Mouse (Mus musculus) lung, adult 2 months (tissue): ENCODE data around the gene Hs6st2.

Experiments used
- CTCF ChIP-seq: fragments of 200-500 bp; IDR thresholded peaks from 2 replicates; pipeline ENCODE4 v1.5.1; 2011; ENCODE audit warnings: mild to moderate bottlenecking, low read length, control low read depth; ENCODE audit not compliant: insufficient read depth
- POLR2A ChIP-seq: fragments of 200-500 bp; IDR thresholded peaks from 2 replicates; pipeline ENCODE4 v1.6.1; 2011; ENCODE audit warnings: low read depth, mild to moderate bottlenecking, control low read depth, low read length, borderline replicate concordance; ENCODE audit errors: extremely low read depth

- TF ChIP-seq CTCF, result no peak
- TF ChIP-seq POLR2A, result no peak
These were observed 31.3 kb upstream of the Hs6st2 start for GRCm38 (mm10) chrX:51712996-51713395.
